Mouse (Mus musculus) G1E-ER4 (cell line): ENCODE measurements around the gene Tnik. TPM values are rescaled to one million over a fixed set of nuclear protein-coding genes. Genes with fewer than 3 reads are reported as not detected.

Source experiments
- GATA1 ChIP-seq: IDR thresholded peaks from one replicate; pipeline ENCODE4 v1.8.0; 2012; ENCODE audit warnings: low read length, inconsistent platforms
- polyA plus RNA-seq: library from polyadenylated mRNA; stranded (reverse); fragments of >175 nt; gene quantifications from 2 replicates; pipeline ENCODE4 v1.2.3, GENCODE M21; 2012

The Tnik gene
- polyA plus RNA-seq, 1 experiment = 1.2 TPM

DNA sequence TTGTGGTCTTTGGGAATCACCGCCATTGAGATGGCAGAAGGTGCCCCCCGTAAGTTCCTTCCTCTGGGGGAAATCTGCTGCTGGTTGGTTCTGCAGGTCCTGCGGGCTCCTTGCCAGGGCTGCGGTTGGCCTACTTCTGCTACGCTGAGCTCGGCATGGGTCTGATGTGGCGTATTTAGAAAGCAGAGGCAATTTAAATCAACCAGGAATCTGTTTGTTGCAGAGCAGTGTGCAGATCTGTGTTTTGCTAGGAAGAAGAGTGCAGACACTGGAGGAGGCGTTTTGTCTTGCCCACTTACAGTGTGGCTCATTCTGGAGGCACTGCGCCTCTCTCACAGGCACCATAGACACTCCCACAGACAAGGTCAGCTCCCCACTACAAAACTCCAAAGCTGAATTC is 291.9 kb downstream of the Tnik start:
- no peak for TF ChIP-seq GATA1

DNA sequence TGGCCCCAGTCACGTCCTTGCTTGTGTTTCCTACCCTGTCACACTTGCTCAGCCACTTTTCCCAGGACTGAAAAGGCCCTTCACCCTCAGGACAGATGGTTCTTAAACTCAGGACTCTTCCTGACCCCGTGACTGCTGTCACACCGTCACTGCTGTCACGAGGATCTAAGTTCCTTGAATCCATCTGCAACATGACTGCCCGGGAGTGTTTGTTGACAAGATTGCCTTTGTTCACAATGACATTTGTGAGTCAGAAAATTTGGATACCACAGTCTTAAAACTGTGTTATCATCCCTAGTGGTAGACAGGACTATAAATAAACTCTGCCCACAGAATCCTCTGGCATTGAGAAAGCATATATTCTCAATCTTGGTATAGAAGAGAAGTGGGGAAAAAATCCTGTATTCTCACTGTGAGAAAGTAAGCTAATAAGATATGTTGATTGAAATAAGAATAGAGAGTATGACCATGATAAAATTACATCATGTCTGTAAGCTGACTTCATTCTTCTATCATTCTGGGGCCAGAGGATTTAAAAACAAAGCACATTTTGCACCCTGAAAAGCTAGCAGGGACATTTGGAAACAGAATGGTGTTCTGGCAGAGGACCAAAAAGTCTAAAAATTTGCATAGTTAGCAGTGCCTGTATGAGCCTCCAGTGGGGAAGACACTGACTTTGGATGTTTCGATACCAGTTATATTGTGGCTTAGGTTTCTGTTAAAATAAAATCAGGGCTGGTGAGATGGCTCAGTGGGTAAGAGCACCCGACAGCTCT is 293.0 kb downstream of the Tnik start:
- no peak for TF ChIP-seq GATA1

DNA sequence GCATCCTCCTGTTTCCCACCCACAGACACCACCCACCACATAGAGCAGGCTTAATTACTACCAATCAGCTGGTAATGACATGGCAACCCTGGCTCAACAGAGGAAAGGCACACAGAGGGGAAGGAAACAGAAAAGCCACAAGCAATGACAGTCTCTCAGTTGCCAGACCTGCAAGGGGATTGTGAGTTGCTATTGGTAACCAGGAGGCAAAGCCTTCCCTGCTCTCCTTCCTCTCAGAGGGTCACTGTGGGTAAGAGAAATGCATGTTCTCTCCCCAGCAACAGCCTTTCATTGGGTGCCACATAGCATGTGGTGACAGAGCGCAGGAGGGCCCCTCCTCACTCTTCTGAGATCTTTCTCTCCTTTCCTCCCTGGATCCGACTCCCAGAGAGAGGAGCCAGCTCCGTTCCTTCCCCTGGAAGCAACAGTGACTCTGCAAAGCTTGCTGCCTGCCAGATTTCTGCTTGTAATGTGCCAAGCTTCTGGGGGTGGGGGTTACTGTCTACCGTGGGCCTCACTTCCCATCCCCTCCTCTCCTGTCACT is 295.4 kb downstream of the Tnik start:
- TF ChIP-seq GATA1 = no peak

DNA sequence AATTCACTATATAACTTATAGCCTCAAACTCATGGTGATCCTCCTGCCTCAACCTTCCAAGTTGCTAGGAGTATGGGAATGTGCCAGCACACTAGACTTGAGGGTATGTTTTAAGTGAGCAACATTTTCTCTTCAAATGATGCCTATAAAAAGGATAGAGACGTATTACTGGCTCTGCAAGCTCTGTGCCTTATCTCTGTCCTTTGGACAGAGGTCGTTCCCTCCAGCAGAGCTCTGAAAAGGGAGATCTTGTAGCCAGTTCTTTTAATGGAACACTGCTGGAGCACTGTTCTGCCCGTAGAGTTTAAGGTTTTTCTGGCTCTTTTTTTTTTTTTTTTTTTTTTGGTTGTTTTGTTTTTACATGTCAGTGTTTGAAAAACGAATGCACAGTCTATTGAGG is 298.4 kb downstream of the Tnik start:
- no peak for TF ChIP-seq GATA1

DNA sequence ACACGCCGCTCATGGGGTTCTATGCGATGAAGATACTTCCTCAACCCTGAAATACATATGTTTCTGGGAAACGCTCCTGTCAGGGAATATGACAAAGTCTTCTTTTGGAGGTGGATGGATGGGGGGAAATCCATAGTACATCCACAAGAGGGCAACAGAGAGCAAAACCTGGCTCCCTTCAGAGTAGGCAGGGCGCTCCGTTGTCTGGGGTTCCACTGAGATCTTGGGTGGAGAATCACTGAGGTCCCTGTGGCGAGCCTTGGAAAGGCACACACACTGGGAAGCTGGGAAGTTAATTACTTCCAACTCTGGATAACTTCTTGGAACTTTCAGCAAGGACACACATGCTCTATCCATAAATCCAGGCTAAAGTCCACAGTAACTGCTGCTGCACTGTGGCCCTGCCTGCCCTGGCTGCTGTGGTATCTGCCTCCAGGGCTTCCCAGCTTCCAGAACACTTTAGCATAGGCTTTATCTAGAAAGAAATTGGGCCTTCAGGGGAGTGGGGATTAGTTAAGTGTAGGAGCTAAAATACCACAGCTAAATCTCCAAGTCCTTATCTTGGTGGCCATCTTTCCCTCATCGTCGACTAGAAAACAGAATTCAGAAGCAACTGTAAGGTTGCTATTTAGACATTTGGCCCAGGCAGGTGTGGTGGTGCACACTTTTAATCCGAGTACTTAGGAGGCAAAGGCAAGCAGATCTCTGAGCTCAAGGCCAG is 299.8 kb downstream of the Tnik start:
- TF ChIP-seq GATA1 = no peak

DNA sequence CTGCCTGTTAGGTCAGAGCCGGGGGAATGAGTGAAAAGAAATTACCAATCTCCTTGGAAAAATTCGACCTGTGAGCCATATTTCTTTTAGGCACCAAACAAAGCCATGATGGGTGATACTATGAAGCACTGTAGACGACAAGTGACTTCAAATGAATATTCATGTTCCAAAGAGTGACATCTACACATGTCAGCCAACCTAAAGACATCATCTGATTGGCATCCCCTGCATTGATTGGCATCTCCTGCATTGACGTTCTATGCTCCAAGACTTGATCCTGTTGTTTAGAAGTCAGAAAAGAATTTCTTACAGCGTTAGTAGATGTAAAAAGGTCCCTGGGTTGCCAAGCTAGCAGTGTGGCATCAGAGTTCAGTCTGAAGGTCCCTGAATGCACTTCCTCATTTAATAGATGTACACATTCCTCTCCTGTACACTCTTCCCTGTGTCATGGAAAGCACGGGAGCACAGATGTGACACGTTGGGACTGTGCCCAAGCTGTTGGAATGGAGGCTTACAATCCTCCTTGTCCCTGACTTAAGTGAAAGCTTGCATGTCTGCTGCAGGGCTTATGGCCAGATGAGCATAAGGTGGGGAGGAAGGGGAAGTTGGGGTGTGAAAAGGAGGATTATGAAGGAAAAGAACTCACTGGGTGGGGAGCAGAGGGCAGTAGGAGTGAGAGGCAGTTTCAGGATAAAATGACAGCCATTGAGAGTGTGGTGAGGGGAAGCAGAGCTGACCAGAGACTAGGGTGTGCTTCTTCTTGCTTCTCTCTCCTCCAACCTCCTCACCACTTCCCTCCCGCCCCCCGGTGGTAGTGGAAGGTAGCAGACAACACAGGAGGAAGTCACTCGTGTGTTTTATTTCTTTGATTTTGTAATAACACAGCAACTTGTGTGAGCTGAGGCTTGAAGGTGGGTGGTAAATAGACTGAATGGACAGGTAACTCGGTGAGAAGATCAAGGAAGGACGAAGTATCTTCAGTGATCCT is 301.6 kb downstream of the Tnik start:
- no peak for TF ChIP-seq GATA1

DNA sequence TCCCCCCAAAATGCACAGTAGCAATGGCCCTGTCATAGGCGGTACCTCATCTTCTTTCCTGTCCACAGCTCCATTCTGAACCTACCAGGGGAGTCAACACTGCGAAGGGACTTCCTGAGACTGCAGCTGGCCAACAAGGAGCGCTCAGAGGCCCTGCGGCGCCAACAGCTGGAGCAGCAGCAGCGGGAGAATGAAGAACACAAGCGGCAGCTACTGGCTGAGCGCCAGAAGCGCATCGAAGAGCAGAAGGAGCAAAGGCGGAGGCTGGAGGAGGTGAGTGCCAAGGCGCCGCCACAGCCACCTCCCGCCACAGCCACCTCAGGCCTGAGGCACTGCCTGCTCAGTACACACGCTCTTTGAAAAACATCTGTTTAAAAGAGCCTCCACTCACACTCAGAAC is 314.3 kb downstream of the Tnik start:
- TF ChIP-seq GATA1 = no peak

DNA sequence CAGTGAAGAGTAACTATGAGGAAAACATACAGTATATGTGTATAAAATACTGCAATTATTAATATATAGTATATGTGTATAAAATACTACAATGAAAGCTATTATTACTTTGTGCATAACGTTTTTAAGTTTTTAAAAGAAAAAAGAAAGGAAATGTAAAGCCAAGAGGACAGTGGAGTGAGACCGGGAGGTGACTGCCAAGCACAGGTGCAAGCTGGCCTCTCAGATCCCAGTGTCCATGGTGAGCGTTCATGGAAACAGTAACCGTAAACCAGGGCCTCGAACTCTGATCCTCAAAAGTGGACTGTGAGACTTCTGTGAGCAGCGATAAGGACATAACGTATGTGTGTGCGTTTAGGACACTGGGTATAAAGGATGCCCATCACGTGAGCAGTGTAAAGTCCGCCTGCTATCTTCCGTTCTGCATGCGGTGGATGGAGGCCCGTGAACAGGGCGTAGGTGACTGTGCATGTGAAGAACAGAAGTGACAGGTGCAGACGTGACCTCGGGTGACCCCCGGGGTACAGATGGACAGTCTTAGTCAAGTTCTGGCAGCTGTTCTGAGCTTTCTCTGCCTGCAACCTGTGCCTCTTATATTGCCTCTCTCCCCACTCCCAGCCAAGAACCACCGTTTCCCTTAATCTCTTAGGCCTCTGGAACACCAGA is 316.1 kb downstream of the Tnik start:
- no peak for TF ChIP-seq GATA1

DNA sequence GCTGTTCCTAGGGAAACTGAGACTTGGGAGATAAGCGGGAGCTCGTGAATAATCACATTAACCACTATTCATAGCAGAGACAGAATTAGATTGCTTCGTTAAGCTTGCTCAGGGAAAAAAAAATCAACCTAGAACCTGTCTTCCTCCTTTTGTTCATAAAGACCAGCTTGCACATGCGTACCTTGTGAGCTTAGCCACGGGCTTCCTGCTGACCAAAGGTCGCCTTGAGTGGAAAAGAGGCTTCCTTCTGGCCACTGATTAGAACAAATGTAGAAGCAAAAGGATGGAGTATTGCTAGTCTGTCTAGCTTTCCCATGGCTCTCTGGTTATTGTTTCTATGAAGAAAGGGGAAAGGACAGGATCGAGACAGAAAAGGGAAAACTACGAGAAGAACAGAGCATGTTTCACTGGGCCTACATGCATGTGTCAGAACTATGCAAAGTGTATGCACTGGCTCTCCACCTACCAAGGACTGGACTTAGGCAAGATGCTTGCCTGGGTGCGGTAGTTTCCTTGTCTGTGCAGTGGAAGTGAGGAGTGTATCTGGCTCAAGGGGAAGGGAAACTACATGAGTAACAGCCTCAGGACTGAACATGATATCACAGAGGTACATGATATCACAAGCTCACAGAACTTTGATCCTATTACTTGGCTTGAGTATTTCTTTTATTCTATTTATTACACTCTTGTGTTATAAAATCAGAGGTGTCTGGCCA is 322.9 kb downstream of the Tnik start:
- no peak for TF ChIP-seq GATA1

DNA sequence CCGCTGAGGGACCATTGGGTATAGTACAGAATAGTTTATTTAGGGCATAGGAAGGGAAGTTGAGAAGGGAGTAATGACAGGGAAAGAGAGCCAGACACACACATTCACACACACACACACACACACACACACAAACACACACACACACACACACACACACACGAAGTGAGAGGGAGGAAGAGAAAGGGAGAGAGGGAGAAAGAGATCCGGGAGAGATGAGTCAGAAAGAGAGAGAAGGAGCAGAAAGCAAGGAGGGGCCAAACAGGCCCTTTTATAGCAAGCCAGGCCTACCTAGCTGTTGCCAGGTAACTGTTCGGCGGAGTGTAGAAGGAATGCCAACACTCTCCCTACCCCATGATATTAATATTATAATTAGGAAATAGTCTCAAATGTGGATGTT is 324.8 kb downstream of the Tnik start:
- TF ChIP-seq GATA1 = no peak

DNA sequence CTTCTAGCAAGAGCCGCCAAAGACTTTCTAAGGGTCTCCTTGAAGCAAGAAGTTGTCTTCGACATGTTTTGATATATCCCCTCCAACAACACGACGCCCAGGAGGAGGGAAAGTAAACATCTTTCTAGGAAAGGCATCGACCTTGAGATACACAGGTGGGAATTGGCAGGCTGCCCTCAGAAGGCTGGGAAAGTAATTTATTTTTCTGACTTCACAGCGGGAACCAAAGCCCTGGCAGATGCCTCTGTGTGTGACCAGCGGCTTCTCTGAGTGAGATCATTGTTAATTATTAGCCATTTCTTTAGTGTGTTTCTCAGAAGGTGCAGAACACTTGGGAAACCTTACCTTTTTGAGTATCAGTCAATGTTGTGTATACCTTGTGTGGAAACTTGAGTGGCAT is 328.3 kb downstream of the Tnik start:
- TF ChIP-seq GATA1 = no peak

DNA sequence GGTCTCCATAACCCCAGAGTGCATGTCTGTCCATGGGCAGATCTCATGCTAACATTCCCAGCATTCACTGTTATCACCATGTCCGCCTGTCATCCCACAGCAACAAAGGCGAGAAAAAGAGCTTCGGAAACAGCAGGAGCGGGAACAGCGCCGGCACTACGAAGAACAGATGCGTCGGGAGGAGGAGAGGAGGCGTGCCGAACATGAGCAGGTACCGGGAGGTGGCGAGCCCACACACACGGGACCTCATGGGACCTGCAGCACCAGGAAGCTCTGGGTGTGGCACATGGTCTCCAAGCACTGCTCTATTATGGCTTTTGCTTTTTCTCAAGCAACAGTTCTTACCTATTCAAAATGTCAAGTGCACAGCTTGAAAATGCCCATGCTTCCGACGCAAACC is 330.9 kb downstream of the Tnik start:
- no peak for TF ChIP-seq GATA1

DNA sequence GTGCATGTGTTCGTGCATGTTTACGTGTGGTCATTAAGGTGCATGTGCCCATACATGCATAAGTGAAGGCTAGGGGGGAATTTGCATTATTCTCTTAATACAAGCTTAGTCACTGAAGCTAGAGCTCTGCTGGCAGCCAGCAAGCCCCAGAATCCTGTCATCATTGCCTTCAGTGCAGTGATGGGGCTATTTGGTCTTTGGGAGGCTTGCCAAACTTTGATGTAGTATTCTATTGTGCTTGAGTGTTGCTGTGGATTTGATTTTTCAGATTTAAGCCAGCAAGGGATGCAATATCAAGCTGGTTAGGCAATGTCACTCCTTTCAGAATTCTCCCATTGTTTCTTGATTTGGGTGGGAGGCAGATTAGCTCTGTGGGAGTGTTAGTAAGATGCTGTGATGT is 336.5 kb downstream of the Tnik start:
- TF ChIP-seq GATA1 = no peak

DNA sequence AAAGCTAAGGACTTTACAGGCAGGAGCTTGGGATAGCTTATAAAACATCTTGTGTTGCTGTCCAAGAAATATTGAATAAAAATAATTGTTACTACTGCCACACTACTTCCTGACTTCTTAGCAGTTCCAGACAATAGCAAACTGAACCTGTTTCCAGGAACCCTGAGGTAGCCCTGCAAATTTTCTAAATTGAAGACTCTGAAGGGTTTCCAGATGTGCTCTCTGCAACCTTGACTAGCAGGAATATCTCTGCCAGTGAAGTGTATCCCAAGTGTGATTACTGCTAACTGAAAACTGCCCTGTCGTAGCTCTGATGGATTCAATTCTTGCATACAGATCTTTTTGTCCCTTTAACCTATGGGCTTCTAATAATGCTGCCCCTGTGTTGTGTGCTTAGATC is 343.7 kb downstream of the Tnik start:
- no peak for TF ChIP-seq GATA1
